Mouse (Mus musculus): ENCODE results near the gene Krt1. TPM values are rescaled to one million over a fixed set of nuclear protein-coding genes. Genes with fewer than 3 reads are reported as not detected.

Krt1 gene
- polyA plus RNA-seq, 2 experiments: 0.02 TPM; not detected in 1

DNA sequence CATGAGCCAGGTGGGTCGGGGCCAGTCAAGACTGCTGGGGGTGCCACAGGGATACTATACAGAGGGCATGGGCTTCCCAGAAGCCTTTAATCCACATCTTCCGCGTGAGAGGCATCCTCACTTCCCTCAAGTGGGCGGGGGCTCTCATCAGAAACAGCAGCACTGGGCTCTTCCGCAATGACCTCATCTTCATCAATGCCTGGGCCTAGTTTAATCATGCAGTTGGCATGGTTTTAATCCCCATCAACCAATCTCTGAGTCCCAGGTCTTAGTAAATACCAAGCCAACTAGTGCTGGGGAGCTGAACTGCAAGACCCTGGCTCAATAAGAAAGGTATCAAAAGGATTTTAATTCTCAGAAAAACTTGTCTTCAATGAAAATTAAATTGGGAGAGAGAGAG is 21.2 kb downstream of the Krt1 start:
- no peak for DNase-seq (ENCODE audit: low read depth in 3 of 3, low spot score in 3 of 3)
- WGBS (ENCODE audit: insufficient replicate concordance): 51% methylated on average over 5 of the region's 5 CpGs
- no peak for ATAC-seq (ENCODE audit: insufficient read depth)
- H3K36me3 ChIP-seq (replicated peaks; ENCODE audit: control insufficient read depth, insufficient read depth, low read depth): no peaks in the 10 kb centered on the region
- no peaks in the 10 kb centered on the region for H3K9me3 ChIP-seq (ENCODE audit: control insufficient read depth, low read length)
- H3K27ac ChIP-seq: no peak overlapping the region
- no peak overlapping the region for H3K4me2 ChIP-seq (ENCODE audit: low read depth)
- H3K27me3 ChIP-seq (ENCODE audit: control insufficient read depth, insufficient read depth, low read length): no peaks in the 10 kb centered on the region
- no peak overlapping the region for H3K4me3 ChIP-seq (ENCODE audit: insufficient read depth in 1 of 2, low read depth in 2 of 2, low read length in 2 of 2)
- H3K4me1 ChIP-seq (replicated peaks; ENCODE audit: control insufficient read depth in 2 of 2, insufficient read depth in 2 of 2, low read length in 1 of 2): no peaks in the 10 kb centered on the region
- TF ChIP-seq CTCF (IDR thresholded peaks at IDR 0.05; ENCODE audit: low read depth) (no peak), EP300 (IDR thresholded peaks at IDR 0.05; ENCODE audit: low read depth) (no peak)
- no peak overlapping the region for H3K9ac ChIP-seq (replicated peaks)

DNA sequence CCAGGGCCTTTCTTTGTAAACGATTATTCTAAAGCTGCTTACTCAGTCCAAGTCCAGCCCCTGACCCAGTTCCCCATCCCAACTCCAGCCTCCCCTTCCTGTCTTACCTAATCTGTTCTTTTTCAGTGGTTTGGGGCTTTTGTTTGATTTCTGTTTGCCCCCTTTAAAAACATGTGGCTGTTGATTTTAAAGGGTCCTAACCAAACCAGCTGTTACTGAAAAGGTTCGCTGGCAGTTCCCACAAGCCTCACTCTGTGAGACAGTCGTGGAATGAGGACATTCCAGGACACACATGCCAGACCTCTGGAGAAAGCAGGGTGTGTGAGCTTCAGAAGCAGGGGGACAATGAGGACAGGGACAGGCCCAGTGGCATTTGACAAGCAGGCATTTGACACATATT is 28.8 kb downstream of the Krt1 start:
- WGBS (ENCODE audit: insufficient replicate concordance): 13% methylated on average over 3 of the region's 3 CpGs
- H3K9ac ChIP-seq (replicated peaks): no peak overlapping the region
- H3K36me3 ChIP-seq (replicated peaks; ENCODE audit: control insufficient read depth, insufficient read depth, low read depth): no peaks in the 10 kb centered on the region
- no peak overlapping the region for H3K4me3 ChIP-seq (ENCODE audit: insufficient read depth in 1 of 2, low read depth in 2 of 2, low read length in 2 of 2)
- DNase-seq (ENCODE audit: low read depth in 3 of 3, low spot score in 3 of 3) (no peak), ATAC-seq (ENCODE audit: insufficient read depth) (no peak)
- TF ChIP-seq CTCF (IDR thresholded peaks at IDR 0.05; ENCODE audit: low read depth) (no peak), EP300 (IDR thresholded peaks at IDR 0.05; ENCODE audit: low read depth) (no peak)
- no peaks in the 10 kb centered on the region for H3K27me3 ChIP-seq (ENCODE audit: control insufficient read depth, insufficient read depth, low read length)
- H3K27ac ChIP-seq: no peak overlapping the region
- H3K9me3 ChIP-seq (ENCODE audit: control insufficient read depth, low read length): no peaks in the 10 kb centered on the region
- no peak overlapping the region for H3K4me2 ChIP-seq (ENCODE audit: low read depth)
- no peaks in the 10 kb centered on the region for H3K4me1 ChIP-seq (replicated peaks; ENCODE audit: control insufficient read depth in 2 of 2, insufficient read depth in 2 of 2, low read length in 1 of 2)

DNA sequence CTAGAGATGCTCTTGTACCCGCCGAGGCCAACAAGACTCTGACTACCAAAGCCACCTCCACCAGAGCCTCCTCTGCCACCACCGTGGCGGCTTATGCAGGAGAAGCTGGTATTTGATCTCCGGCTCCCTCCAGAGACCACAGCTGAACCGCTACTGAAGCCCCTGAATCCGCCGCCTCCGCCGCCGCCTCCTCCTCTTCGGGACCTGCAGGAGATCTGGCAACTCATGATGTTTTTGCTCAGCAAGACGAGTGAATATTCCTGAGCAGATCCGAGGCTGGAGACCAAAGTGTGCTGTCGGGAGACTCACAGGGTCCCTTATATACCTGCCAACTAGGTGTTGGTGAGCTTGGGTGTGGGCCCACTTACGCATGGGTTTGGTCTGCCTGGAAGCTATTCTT is 32.7 kb downstream of the Krt1 start, which contains the start of gene Krt2:
Krt2 (minus strand) TSS at position 295 of the 400 bp plus-strand sequence.
- 59% methylated on average over 16 of the region's 16 CpGs for WGBS (ENCODE audit: insufficient replicate concordance)
- no peaks in the 10 kb centered on the region for H3K9me3 ChIP-seq (ENCODE audit: control insufficient read depth, low read length)
- ATAC-seq (ENCODE audit: insufficient read depth): no peak
- no peaks in the 10 kb centered on the region for H3K27me3 ChIP-seq (ENCODE audit: control insufficient read depth, insufficient read depth, low read length)
- no peak within 1 kb of the TSS for H3K9ac ChIP-seq (replicated peaks)
- no peak within 1 kb of the TSS for H3K4me3 ChIP-seq (ENCODE audit: insufficient read depth in 1 of 2, low read depth in 2 of 2, low read length in 2 of 2)
- no peaks in the 10 kb centered on the region for H3K36me3 ChIP-seq (replicated peaks; ENCODE audit: control insufficient read depth, insufficient read depth, low read depth)
- no peak for TF ChIP-seq CTCF (IDR thresholded peaks at IDR 0.05; ENCODE audit: low read depth)
- TF ChIP-seq EP300 (IDR thresholded peaks at IDR 0.05; ENCODE audit: low read depth): no peak
- H3K4me2 ChIP-seq (ENCODE audit: low read depth): no peak within 1 kb of the TSS
- H3K27ac ChIP-seq: no peak within 1 kb of the TSS
- DNase-seq (ENCODE audit: low read depth in 3 of 3, low spot score in 3 of 3): no peak
- no peaks in the 10 kb centered on the region for H3K4me1 ChIP-seq (replicated peaks; ENCODE audit: control insufficient read depth in 2 of 2, insufficient read depth in 2 of 2, low read length in 1 of 2)

DNA sequence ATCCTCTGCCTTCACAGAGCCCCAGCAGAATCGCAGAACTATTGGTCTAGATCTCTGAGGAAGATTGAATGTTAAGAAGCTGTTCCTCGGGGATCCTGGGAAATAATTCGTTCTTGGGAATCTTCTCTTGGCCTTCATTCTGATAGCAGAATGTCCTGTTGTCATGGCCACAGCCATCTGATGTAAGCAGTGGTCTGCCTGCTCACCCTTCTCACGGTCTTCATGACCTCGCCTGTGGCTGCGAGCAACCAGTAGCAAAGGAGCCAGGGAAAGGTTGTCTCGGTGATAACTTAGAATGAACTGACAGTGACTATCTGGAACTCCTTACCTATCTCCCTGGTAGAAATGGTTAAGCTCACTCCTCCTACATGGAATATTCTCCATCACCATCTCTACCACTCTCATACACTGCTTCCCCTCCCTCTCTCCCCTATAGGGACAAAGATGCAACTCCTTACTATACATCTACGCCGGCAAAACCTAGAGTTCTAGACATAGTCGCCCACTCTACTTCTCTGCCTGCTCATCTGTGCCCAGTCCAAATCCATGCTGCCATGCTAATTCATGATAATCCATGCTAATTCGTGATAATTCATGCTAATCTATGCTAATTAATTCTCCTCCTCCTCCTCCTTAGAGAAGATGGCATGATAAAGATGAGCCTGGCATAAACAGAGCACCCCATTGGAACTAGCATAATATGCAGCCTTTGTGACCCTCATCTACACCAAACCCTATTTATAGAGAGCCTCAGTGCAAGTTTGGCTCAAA is 47.4 kb downstream of the Krt1 start:
- ATAC-seq (ENCODE audit: insufficient read depth) (no peak), DNase-seq (ENCODE audit: low read depth in 3 of 3, low spot score in 3 of 3) (no peak)
- Histone ChIP-seq H3K9me3 (ENCODE audit: control insufficient read depth, low read length) (no peaks in the 10 kb centered on the region), H3K27me3 (ENCODE audit: control insufficient read depth, insufficient read depth, low read length) (no peaks in the 10 kb centered on the region), H3K36me3 (replicated peaks; ENCODE audit: control insufficient read depth, insufficient read depth, low read depth) (no peaks in the 10 kb centered on the region), H3K4me2 (ENCODE audit: low read depth) (no peak overlapping the region), H3K9ac (replicated peaks) (no peak overlapping the region), H3K4me1 (replicated peaks; ENCODE audit: control insufficient read depth in 2 of 2, insufficient read depth in 2 of 2, low read length in 1 of 2) (no peaks in the 10 kb centered on the region), H3K27ac (no peak overlapping the region), H3K4me3 (ENCODE audit: insufficient read depth in 1 of 2, low read depth in 2 of 2, low read length in 2 of 2) (no peak overlapping the region)
- no peak for TF ChIP-seq EP300 (IDR thresholded peaks at IDR 0.05; ENCODE audit: low read depth)
- TF ChIP-seq CTCF (IDR thresholded peaks at IDR 0.05; ENCODE audit: low read depth): no peak
- 56% methylated on average over 11 of the region's 11 CpGs for WGBS (ENCODE audit: insufficient replicate concordance)

DNA sequence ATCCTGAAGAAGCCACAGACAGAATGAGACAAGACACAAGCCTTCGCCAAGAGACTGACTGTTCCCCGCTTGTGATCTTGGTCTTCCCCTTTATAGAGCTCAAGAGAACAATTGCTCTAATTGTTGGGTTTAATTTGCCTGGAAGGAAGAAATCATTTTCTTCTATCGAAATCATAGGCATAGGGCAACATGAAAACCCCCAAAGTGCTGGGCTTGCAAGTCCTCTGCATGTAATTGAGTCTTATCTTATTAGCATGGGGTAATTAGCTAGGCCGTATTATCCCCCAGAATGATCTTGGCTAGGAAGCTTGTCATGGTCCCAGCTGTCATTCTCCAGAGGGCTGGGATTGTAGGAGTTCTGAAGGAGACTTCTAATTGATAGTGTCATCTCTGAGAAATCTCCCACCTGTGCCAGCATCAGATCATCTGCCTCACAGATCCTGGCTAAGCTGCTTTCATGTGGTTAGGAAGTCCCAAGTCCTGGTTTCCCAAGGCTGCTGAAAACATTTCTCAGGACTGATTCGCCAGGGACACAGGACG is 48.2 kb downstream of the Krt1 start, which contains the start of gene Krt73:
Krt73 (minus strand) TSS at position 51 of the 540 bp plus-strand sequence.
- no peaks in the 10 kb centered on the region for H3K9me3 ChIP-seq (ENCODE audit: control insufficient read depth, low read length)
- WGBS (ENCODE audit: insufficient replicate concordance): 56% methylated on average over 6 of the region's 6 CpGs
- DNase-seq (ENCODE audit: low read depth in 3 of 3, low spot score in 3 of 3) (no peak), ATAC-seq (ENCODE audit: insufficient read depth) (no peak)
- H3K27ac ChIP-seq: no peak within 1 kb of the TSS
- no peak within 1 kb of the TSS for H3K4me3 ChIP-seq (ENCODE audit: insufficient read depth in 1 of 2, low read depth in 2 of 2, low read length in 2 of 2)
- no peaks in the 10 kb centered on the region for H3K4me1 ChIP-seq (replicated peaks; ENCODE audit: control insufficient read depth in 2 of 2, insufficient read depth in 2 of 2, low read length in 1 of 2)
- no peak within 1 kb of the TSS for H3K4me2 ChIP-seq (ENCODE audit: low read depth)
- no peak within 1 kb of the TSS for H3K9ac ChIP-seq (replicated peaks)
- TF ChIP-seq EP300 (IDR thresholded peaks at IDR 0.05; ENCODE audit: low read depth): no peak
- TF ChIP-seq CTCF (IDR thresholded peaks at IDR 0.05; ENCODE audit: low read depth): no peak
- H3K36me3 ChIP-seq (replicated peaks; ENCODE audit: control insufficient read depth, insufficient read depth, low read depth): no peaks in the 10 kb centered on the region
- no peaks in the 10 kb centered on the region for H3K27me3 ChIP-seq (ENCODE audit: control insufficient read depth, insufficient read depth, low read length)

Small RNA genes lying within 50 kb of the gene (microRNA-seq; reads per million reads assigned to microRNA genes)
- gene Gm44356: not detected

Other genes starting within 250 kb of the Krt1 start
- not detected in 2 replicates for gene Gm5414, start 222.6 kb downstream of the Krt1 start, polyA plus RNA-seq (2012; rRNA removed)
- gene Gm5414, start 222.6 kb downstream of the Krt1 start, polyA plus RNA-seq (2014; fragmentation: Nextera tagmentation; extraction: Ambion mirVana): not detected in 2 replicates
- gene Gm5478, start 203.4 kb downstream of the Krt1 start, polyA plus RNA-seq (2012; rRNA removed): not detected in 2 replicates
- gene Gm5478, start 203.4 kb downstream of the Krt1 start, polyA plus RNA-seq (2014; fragmentation: Nextera tagmentation; extraction: Ambion mirVana): not detected in 2 replicates
- gene Krt6b, start 170.5 kb downstream of the Krt1 start, polyA plus RNA-seq (2012; rRNA removed): not detected in 2 replicates
- not detected in 2 replicates for gene Krt6b, start 170.5 kb downstream of the Krt1 start, polyA plus RNA-seq (2014; fragmentation: Nextera tagmentation; extraction: Ambion mirVana)
- 0.01 TPM in 1 of 2 replicates, not detected in the other for gene Krt6a, start 156.5 kb downstream of the Krt1 start, polyA plus RNA-seq (2012; rRNA removed)
- gene Krt6a, start 156.5 kb downstream of the Krt1 start, polyA plus RNA-seq (2014; fragmentation: Nextera tagmentation; extraction: Ambion mirVana): not detected in 2 replicates
- 0.36 and 0.45 TPM in 2 replicates for gene Krt5, start 137.9 kb downstream of the Krt1 start, polyA plus RNA-seq (2012; rRNA removed)
- gene Krt5, start 137.9 kb downstream of the Krt1 start, polyA plus RNA-seq (2014; fragmentation: Nextera tagmentation; extraction: Ambion mirVana): not detected in 2 replicates
- not detected in 2 replicates for gene Krt71, start 107.7 kb downstream of the Krt1 start, polyA plus RNA-seq (2012; rRNA removed)
- gene Krt71, start 107.7 kb downstream of the Krt1 start, polyA plus RNA-seq (2014; fragmentation: Nextera tagmentation; extraction: Ambion mirVana): not detected in 2 replicates
- not detected in 2 replicates for gene Krt72, start 64.3 kb downstream of the Krt1 start, polyA plus RNA-seq (2012; rRNA removed)
- gene Krt72, start 64.3 kb downstream of the Krt1 start, polyA plus RNA-seq (2014; fragmentation: Nextera tagmentation; extraction: Ambion mirVana): not detected in 2 replicates
- gene Krt73, start 48.4 kb downstream of the Krt1 start, polyA plus RNA-seq (2012; rRNA removed): not detected in 2 replicates
- not detected in 2 replicates for gene Krt73, start 48.4 kb downstream of the Krt1 start, polyA plus RNA-seq (2014; fragmentation: Nextera tagmentation; extraction: Ambion mirVana)
- gene Krt2, start 32.6 kb downstream of the Krt1 start, polyA plus RNA-seq (2012; rRNA removed): not detected in 2 replicates
- gene Krt2, start 32.6 kb downstream of the Krt1 start, polyA plus RNA-seq (2014; fragmentation: Nextera tagmentation; extraction: Ambion mirVana): not detected in 2 replicates
- 0.01 TPM in 2 replicates for gene Krt77, start 18.9 kb upstream of the Krt1 start, polyA plus RNA-seq (2012; rRNA removed)
- not detected in 2 replicates for gene Krt77, start 18.9 kb upstream of the Krt1 start, polyA plus RNA-seq (2014; fragmentation: Nextera tagmentation; extraction: Ambion mirVana)
- not detected in 2 replicates for gene Krt76, start 42.1 kb upstream of the Krt1 start, polyA plus RNA-seq (2012; rRNA removed)
- not detected in 2 replicates for gene Krt76, start 42.1 kb upstream of the Krt1 start, polyA plus RNA-seq (2014; fragmentation: Nextera tagmentation; extraction: Ambion mirVana)
- gene Krt4, start 73.9 kb upstream of the Krt1 start, polyA plus RNA-seq (2012; rRNA removed): 0.06 and 0.11 TPM in 2 replicates
- not detected in 2 replicates for gene Krt4, start 73.9 kb upstream of the Krt1 start, polyA plus RNA-seq (2014; fragmentation: Nextera tagmentation; extraction: Ambion mirVana)
- gene Krt79, start 89.5 kb upstream of the Krt1 start, polyA plus RNA-seq (2012; rRNA removed): not detected in 2 replicates
- gene Krt79, start 89.5 kb upstream of the Krt1 start, polyA plus RNA-seq (2014; fragmentation: Nextera tagmentation; extraction: Ambion mirVana): not detected in 2 replicates
- not detected in 2 replicates for gene Krt78, start 103.5 kb upstream of the Krt1 start, polyA plus RNA-seq (2012; rRNA removed)
- gene Krt78, start 103.5 kb upstream of the Krt1 start, polyA plus RNA-seq (2014; fragmentation: Nextera tagmentation; extraction: Ambion mirVana): not detected in 2 replicates
- gene Krt8, start 153.7 kb upstream of the Krt1 start, polyA plus RNA-seq (2012; rRNA removed): 37.8 and 40.5 TPM in 2 replicates
- gene Krt8, start 153.7 kb upstream of the Krt1 start, polyA plus RNA-seq (2014; fragmentation: Nextera tagmentation; extraction: Ambion mirVana): 98.1 and 102 TPM in 2 replicates
- gene Krt18, start 177.4 kb upstream of the Krt1 start, polyA plus RNA-seq (2012; rRNA removed): 25.8 and 31.5 TPM in 2 replicates
- 86.9 and 87.6 TPM in 2 replicates for gene Krt18, start 177.4 kb upstream of the Krt1 start, polyA plus RNA-seq (2014; fragmentation: Nextera tagmentation; extraction: Ambion mirVana)
- 42.8 and 66.4 TPM in 2 replicates for gene Eif4b, start 223.0 kb upstream of the Krt1 start, polyA plus RNA-seq (2012; rRNA removed)
- gene Eif4b, start 223.0 kb upstream of the Krt1 start, polyA plus RNA-seq (2014; fragmentation: Nextera tagmentation; extraction: Ambion mirVana): 47.8 and 57.5 TPM in 2 replicates
- 4.9 and 5.2 TPM in 2 replicates for gene Tns2, start 249.6 kb upstream of the Krt1 start, polyA plus RNA-seq (2012; rRNA removed)
- 3.7 and 4.3 TPM in 2 replicates for gene Tns2, start 249.6 kb upstream of the Krt1 start, polyA plus RNA-seq (2014; fragmentation: Nextera tagmentation; extraction: Ambion mirVana)